Mouse (Mus musculus) layer of hippocampus, adult 2 months (tissue): ENCODE measurements around the gene Dusp22. TPM values are rescaled to one million over a fixed set of nuclear protein-coding genes. Genes with fewer than 3 reads are reported as not detected.

Experiments used
- DNase-seq, 2 experiments: peaks; one replicate each; pipeline ENCODE4 v3.0.0; 2022; ENCODE audit warnings: low spot score in 2 of 2
- H3K27ac ChIP-seq: fragments of 200-600 bp; 2 replicates; pipeline ENCODE4 v1.8.1; 2022
- H3K4me3 ChIP-seq: fragments of 200-600 bp; 2 replicates; pipeline ENCODE4 v1.8.1; 2022; ENCODE audit warnings: mild to moderate bottlenecking
- CTCF ChIP-seq: fragments of 200-600 bp; conservative IDR thresholded peaks from 2 replicates; pipeline ENCODE4 v1.8.1; 2022; ENCODE audit warnings: antibody characterized with exemption, mild to moderate bottlenecking, moderate library complexity
- total RNA-seq, 2 experiments: library from RNA; stranded (reverse); gene quantifications; 2 replicates each; pipeline ENCODE4 v1.2.3; 2021

Gene Dusp22
- total RNA-seq, 2 experiments from 2014 or later: 22.5 to 23.9 TPM

GRCm38 (mm10) chr13:30685957-30686356 lies 26.2 kb downstream of the Dusp22 start:
- no peak for TF ChIP-seq CTCF
- Histone ChIP-seq H3K27ac (no peak overlapping the region), H3K4me3 (no peak overlapping the region)
- no peak for DNase-seq

GRCm38 (mm10) chr13:30688035-30688616 lies 28.3 kb downstream of the Dusp22 start:
- Histone ChIP-seq H3K27ac (no peak overlapping the region), H3K4me3 (no peak overlapping the region)
- no peak for TF ChIP-seq CTCF

GRCm38 (mm10) chr13:30689475-30689874 lies 29.7 kb downstream of the Dusp22 start:
- DNase-seq: no peak
- Histone ChIP-seq H3K4me3 (no peak overlapping the region), H3K27ac (no peak overlapping the region)
- peak; percentile 32 for TF ChIP-seq CTCF

More at GRCm38 (mm10) chr13:30688035-30688616, 28.3 kb downstream of the Dusp22 start:
- DNase-seq: no peak

- H3K4me3 ChIP-seq: no peak overlapping the region
- TF ChIP-seq CTCF: no peak
- H3K27ac ChIP-seq: no peak overlapping the region
- no peak for DNase-seq
These were observed 31.9 kb downstream of the Dusp22 start for GRCm38 (mm10) chr13:30691441-30692292.

- no peak for TF ChIP-seq CTCF
- Histone ChIP-seq H3K27ac (no peak overlapping the region), H3K4me3 (no peak overlapping the region)
- no peak for DNase-seq
These were observed 33.0 kb downstream of the Dusp22 start for GRCm38 (mm10) chr13:30692644-30693385.

- DNase-seq: no peak
- TF ChIP-seq CTCF: no peak
These were observed 35.4 kb downstream of the Dusp22 start for GRCm38 (mm10) chr13:30695232-30695631.

GRCm38 (mm10) chr13:30695890-30696289 lies 36.1 kb downstream of the Dusp22 start:
- no peak overlapping the region for H3K4me3 ChIP-seq
- TF ChIP-seq CTCF: no peak
- H3K27ac ChIP-seq: no peak overlapping the region
- DNase-seq: no peak

More at GRCm38 (mm10) chr13:30695232-30695631, 35.4 kb downstream of the Dusp22 start:
- Histone ChIP-seq H3K27ac (no peak overlapping the region), H3K4me3 (no peak overlapping the region)

- TF ChIP-seq CTCF: no peak
- H3K27ac ChIP-seq: no peak overlapping the region
- no peak overlapping the region for H3K4me3 ChIP-seq
- DNase-seq: no peak
These were observed 38.1 kb downstream of the Dusp22 start for GRCm38 (mm10) chr13:30697880-30698279.

GRCm38 (mm10) chr13:30702695-30703094 lies 42.9 kb downstream of the Dusp22 start:
- Histone ChIP-seq H3K27ac (no peak overlapping the region), H3K4me3 (no peak overlapping the region)
- TF ChIP-seq CTCF: no peak
- no peak for DNase-seq

GRCm38 (mm10) chr13:30704246-30705095 lies 44.7 kb downstream of the Dusp22 start:
- TF ChIP-seq CTCF: no peak
- no peak for DNase-seq
- Histone ChIP-seq H3K27ac (no peak overlapping the region), H3K4me3 (no peak overlapping the region)

- TF ChIP-seq CTCF: no peak
- DNase-seq: no peak
- Histone ChIP-seq H3K4me3 (no peak overlapping the region), H3K27ac (no peak overlapping the region)
These were observed 51.3 kb downstream of the Dusp22 start for GRCm38 (mm10) chr13:30711066-30711465.

GRCm38 (mm10) chr13:30711711-30712110 lies 51.9 kb downstream of the Dusp22 start:
- TF ChIP-seq CTCF: no peak
- no peak for DNase-seq
- H3K27ac ChIP-seq: no peak overlapping the region
- no peak overlapping the region for H3K4me3 ChIP-seq
